Mouse (Mus musculus): ENCODE data around the gene Ltc4s. TPM values are rescaled to one million over a fixed set of nuclear protein-coding genes. Genes with fewer than 3 reads are reported as not detected.

Gene Ltc4s
- polyA plus RNA-seq, 1 experiment from 2014 or later = 1.6 TPM

GRCm38 (mm10) chr11:50198219-50198846 lies 40.1 kb downstream of the Ltc4s start:
- no peaks in the 10 kb centered on the region for H3K27me3 ChIP-seq
- H3K9me3 ChIP-seq (replicated peaks) = no peaks in the 10 kb centered on the region
- H3K27ac ChIP-seq = no peak overlapping the region
- ATAC-seq (replicated peaks; ENCODE audit: insufficient number of reproducible peaks, insufficient read depth, low FRiP score, low read depth) = no peak
- peaks cover 61% of the 10 kb centered on the region for H3K36me3 ChIP-seq
- peaks cover 4% of the 10 kb centered on the region; the same call in 1 of the 2 replicates for H3K4me1 ChIP-seq (replicated peaks)
- no peak overlapping the region for H3K4me3 ChIP-seq
- no peak overlapping the region for H3K4me2 ChIP-seq
- H3K9ac ChIP-seq = no peak overlapping the region
- WGBS = 89% methylated on average over 4 of the region's 5 CpGs

GRCm38 (mm10) chr11:50197500-50197899 lies 40.9 kb downstream of the Ltc4s start:
- Histone ChIP-seq H3K27ac (no peak overlapping the region), H3K4me2 (no peak overlapping the region), H3K36me3 (peaks cover 52% of the 10 kb centered on the region), H3K27me3 (no peaks in the 10 kb centered on the region), H3K4me1 (replicated peaks) (peaks cover 4% of the 10 kb centered on the region; the same call in 1 of the 2 replicates), H3K9me3 (replicated peaks) (no peaks in the 10 kb centered on the region), H3K9ac (no peak overlapping the region), H3K4me3 (no peak overlapping the region)
- no peak for ATAC-seq (replicated peaks; ENCODE audit: insufficient number of reproducible peaks, insufficient read depth, low FRiP score, low read depth)
- 86% methylated on average over 4 of the region's 4 CpGs for WGBS

- Histone ChIP-seq H3K36me3 (peaks cover 25% of the 10 kb centered on the region), H3K27me3 (no peaks in the 10 kb centered on the region), H3K4me2 (no peak overlapping the region), H3K9ac (no peak overlapping the region), H3K9me3 (replicated peaks) (no peaks in the 10 kb centered on the region), H3K4me3 (no peak overlapping the region), H3K27ac (no peak overlapping the region), H3K4me1 (replicated peaks) (no peaks in the 10 kb centered on the region)
- ATAC-seq (replicated peaks; ENCODE audit: insufficient number of reproducible peaks, insufficient read depth, low FRiP score, low read depth) = no peak
- WGBS = 66% methylated on average over 4 of the region's 4 CpGs
Measured at GRCm38 (mm10) chr11:50194793-50195192, 43.6 kb downstream of the Ltc4s start.

GRCm38 (mm10) chr11:50194070-50194469 lies 44.3 kb downstream of the Ltc4s start:
- Histone ChIP-seq H3K4me1 (replicated peaks) (no peaks in the 10 kb centered on the region), H3K27me3 (no peaks in the 10 kb centered on the region), H3K27ac (no peak overlapping the region), H3K4me3 (no peak overlapping the region), H3K4me2 (no peak overlapping the region), H3K36me3 (peaks cover 18% of the 10 kb centered on the region), H3K9ac (no peak overlapping the region), H3K9me3 (replicated peaks) (no peaks in the 10 kb centered on the region)
- WGBS = 79% methylated on average over 7 of the region's 7 CpGs
- no peak for ATAC-seq (replicated peaks; ENCODE audit: insufficient number of reproducible peaks, insufficient read depth, low FRiP score, low read depth)

GRCm38 (mm10) chr11:50192278-50192677 lies 46.1 kb downstream of the Ltc4s start:
- no peak for ATAC-seq (replicated peaks; ENCODE audit: insufficient number of reproducible peaks, insufficient read depth, low FRiP score, low read depth)
- Histone ChIP-seq H3K36me3 (peaks cover 2% of the 10 kb centered on the region; the same call in 1 of the 2 replicates), H3K27me3 (no peaks in the 10 kb centered on the region), H3K9ac (no peak overlapping the region), H3K9me3 (replicated peaks) (no peaks in the 10 kb centered on the region), H3K4me3 (no peak overlapping the region), H3K27ac (no peak overlapping the region), H3K4me2 (no peak overlapping the region), H3K4me1 (replicated peaks) (no peaks in the 10 kb centered on the region)
- WGBS = 86% methylated on average over 3 of the region's 3 CpGs

GRCm38 (mm10) chr11:50190362-50190761 lies 48.1 kb downstream of the Ltc4s start:
- Histone ChIP-seq H3K36me3 (no peaks in the 10 kb centered on the region), H3K4me2 (no peak overlapping the region), H3K27me3 (no peaks in the 10 kb centered on the region), H3K9me3 (replicated peaks) (no peaks in the 10 kb centered on the region), H3K4me1 (replicated peaks) (no peaks in the 10 kb centered on the region), H3K9ac (no peak overlapping the region), H3K4me3 (no peak overlapping the region), H3K27ac (no peak overlapping the region)
- no peak for ATAC-seq (replicated peaks; ENCODE audit: insufficient number of reproducible peaks, insufficient read depth, low FRiP score, low read depth)
- 65% methylated on average over 4 of the region's 4 CpGs for WGBS

- ATAC-seq (replicated peaks; ENCODE audit: insufficient number of reproducible peaks, insufficient read depth, low FRiP score, low read depth) = no peak
- Histone ChIP-seq H3K9ac (no peak overlapping the region), H3K4me2 (no peak overlapping the region), H3K36me3 (no peaks in the 10 kb centered on the region), H3K4me3 (no peak overlapping the region), H3K27ac (no peak overlapping the region), H3K27me3 (no peaks in the 10 kb centered on the region), H3K4me1 (replicated peaks) (0 out of 2 replicates have a peak, but pooled peaks cover 3% of the 10 kb centered on the region), H3K9me3 (replicated peaks) (no peaks in the 10 kb centered on the region)
- WGBS = 78% methylated on average over 7 of the region's 7 CpGs
Measured at GRCm38 (mm10) chr11:50188682-50189081, 49.7 kb downstream of the Ltc4s start.

Small RNAs within 50 kb of the gene (microRNA-seq; reads per million reads assigned to microRNA genes)
- not detected for gene Mir6919

Other genes with a start within 250 kb of the Ltc4s start
- gene Rnf130, start 213.3 kb downstream of the Ltc4s start, polyA plus RNA-seq (2015; fragmentation: Nextera tagmentation; extraction: Ambion mirVana) = 39.6 and 42.8 TPM in 2 replicates
- 25.6 and 33.8 TPM in 2 replicates for gene Tbc1d9b, start 107.2 kb downstream of the Ltc4s start, polyA plus RNA-seq (2015; fragmentation: Nextera tagmentation; extraction: Ambion mirVana)
- 7.9 and 12.2 TPM in 2 replicates for gene Mrnip, start 64.2 kb downstream of the Ltc4s start, polyA plus RNA-seq (2015; fragmentation: Nextera tagmentation; extraction: Ambion mirVana)
- gene Sqstm1, start 27.8 kb downstream of the Ltc4s start, polyA plus RNA-seq (2015; fragmentation: Nextera tagmentation; extraction: Ambion mirVana) = 213 and 270 TPM in 2 replicates
- gene Mgat4b, start 27.7 kb downstream of the Ltc4s start, polyA plus RNA-seq (2015; fragmentation: Nextera tagmentation; extraction: Ambion mirVana) = 29.2 and 35.5 TPM in 2 replicates
- gene Maml1, start 53.7 kb upstream of the Ltc4s start, polyA plus RNA-seq (2015; fragmentation: Nextera tagmentation; extraction: Ambion mirVana) = 3.2 and 3.8 TPM in 2 replicates
- 247 and 251 TPM in 2 replicates for gene Canx, start 87.1 kb upstream of the Ltc4s start, polyA plus RNA-seq (2015; fragmentation: Nextera tagmentation; extraction: Ambion mirVana)
- gene Cby3, start 115.8 kb upstream of the Ltc4s start, polyA plus RNA-seq (2015; fragmentation: Nextera tagmentation; extraction: Ambion mirVana) = 0.20 and 0.30 TPM in 2 replicates
- gene Hnrnph1, start 138.4 kb upstream of the Ltc4s start, polyA plus RNA-seq (2015; fragmentation: Nextera tagmentation; extraction: Ambion mirVana) = 190 and 235 TPM in 2 replicates
- gene Rufy1, start 192.5 kb upstream of the Ltc4s start, polyA plus RNA-seq (2015; fragmentation: Nextera tagmentation; extraction: Ambion mirVana) = 25.6 and 28.9 TPM in 2 replicates